Mouse (Mus musculus) CH12.LX (cell line): Measurements from ENCODE around the gene Ppp1cc. TPM values are rescaled to one million over a fixed set of nuclear protein-coding genes. Genes with fewer than 3 reads are reported as not detected.
A peak's percentile ranks its signal among the peaks of the same experiment; 100 is the strongest.

Source experiments
- DNase-seq: peaks from one replicate; pipeline ENCODE4 v3.0.0-alpha.2; 2013; ENCODE audit errors: extremely low read depth
- H3K27ac ChIP-seq: 2 replicates; pipeline ENCODE4 v1.5.1; 2012; ENCODE audit warnings: low read depth, mild to moderate bottlenecking, control low read depth, moderate library complexity; ENCODE audit not compliant: insufficient read depth
- H3K27me3 ChIP-seq: replicated peaks from 2 replicates; pipeline ENCODE3; 2012; ENCODE audit warnings: inconsistent platforms
- H3K36me3 ChIP-seq, 2 experiments: replicated peaks in 1 of 2; 2 replicates each; pipeline versions ENCODE3 to v1.6.1; 2012; ENCODE audit warnings: inconsistent platforms in 1 of 2, low read length in 1 of 2, mild to moderate bottlenecking in 1 of 2, mixed read lengths in 1 of 2, moderate library complexity in 1 of 2; ENCODE audit not compliant: control insufficient read depth in 1 of 2, insufficient read depth in 1 of 2
- H3K4me1 ChIP-seq, 2 experiments: 2 replicates each; pipeline ENCODE4 v1.6.1; 2012; ENCODE audit warnings: inconsistent platforms in 1 of 2, moderate library complexity in 1 of 2; ENCODE audit not compliant: insufficient read depth in 2 of 2, control insufficient read depth in 1 of 2
- H3K4me2 ChIP-seq: 2 replicates; pipeline ENCODE4 v1.6.1; 2012; ENCODE audit warnings: low read depth, mild to moderate bottlenecking, control low read depth; ENCODE audit not compliant: poor library complexity, insufficient read depth, severe bottlenecking
- H3K4me3 ChIP-seq, 3 experiments: fragments of 150-350 bp in 1 of 3; sonication (generic) in 1 of 3; replicated peaks in 1 of 3; 2 replicates each; pipeline versions ENCODE3 to v1.5.1; 2011 to 2012; ENCODE audit warnings: low read depth in 2 of 3, low read length in 2 of 3, mild to moderate bottlenecking in 2 of 3, moderate library complexity in 2 of 3, control low read depth in 1 of 3, improper control_type of control experiment in 1 of 3, inconsistent platforms in 1 of 3, mixed read lengths in 1 of 3; ENCODE audit not compliant: poor library complexity in 1 of 3
- H3K79me2 ChIP-seq: replicated peaks from 2 replicates; pipeline ENCODE4 v1.6.1; 2012; ENCODE audit warnings: mild to moderate bottlenecking, moderate library complexity; ENCODE audit not compliant: control insufficient read depth, poor library complexity, insufficient read depth, severe bottlenecking; ENCODE audit errors: extremely low read depth
- H3K9ac ChIP-seq: 2 replicates; pipeline ENCODE4 v1.6.1; 2012; ENCODE audit warnings: low read depth, mild to moderate bottlenecking, control low read depth, moderate library complexity; ENCODE audit not compliant: insufficient read depth
- H3K9me3 ChIP-seq: replicated peaks from 2 replicates; pipeline ENCODE3; 2012; ENCODE audit warnings: low read length, inconsistent platforms, mixed read lengths
- BHLHE40 ChIP-seq: IDR thresholded peaks from 2 replicates; pipeline ENCODE4 v1.6.1; 2011; ENCODE audit warnings: mild to moderate bottlenecking, low read depth, low read length, improper control_type of control experiment
- CHD2 ChIP-seq: IDR thresholded peaks from 2 replicates; pipeline ENCODE4 v1.6.1; 2011; ENCODE audit warnings: low read length, improper control_type of control experiment
- E2F4 ChIP-seq: IDR thresholded peaks from 2 replicates; pipeline ENCODE4 v1.6.1; 2011; ENCODE audit warnings: low read depth, low read length, improper control_type of control experiment; ENCODE audit not compliant: insufficient replicate concordance
- ELF1 ChIP-seq: IDR thresholded peaks from 2 replicates; pipeline ENCODE4 v1.6.1; 2014; ENCODE audit warnings: low read depth, mild to moderate bottlenecking, inconsistent platforms, low read length, improper control_type of control experiment
- GABPA ChIP-seq: IDR thresholded peaks from 2 replicates; pipeline ENCODE4 v1.6.1; 2012; ENCODE audit warnings: low read depth, low read length, improper control_type of control experiment, inconsistent platforms; ENCODE audit not compliant: insufficient replicate concordance
- HCFC1 ChIP-seq: IDR thresholded peaks from 2 replicates; pipeline ENCODE4 v1.6.1; 2012; ENCODE audit warnings: low read depth, mild to moderate bottlenecking, inconsistent platforms, low read length, improper control_type of control experiment
- IRF4 ChIP-seq: IDR thresholded peaks from 2 replicates; pipeline ENCODE4 v1.6.1; 2014; ENCODE audit warnings: low read depth, mild to moderate bottlenecking, inconsistent platforms, low read length, improper control_type of control experiment
- KAT2A ChIP-seq: IDR thresholded peaks from 2 replicates; pipeline ENCODE4 v1.6.1; 2012; ENCODE audit warnings: low read length, improper control_type of control experiment, inconsistent platforms; ENCODE audit not compliant: insufficient replicate concordance
- MAX ChIP-seq: IDR thresholded peaks from 2 replicates; pipeline ENCODE4 v1.6.1; 2011; ENCODE audit warnings: low read length, improper control_type of control experiment
- MAZ ChIP-seq: IDR thresholded peaks from 2 replicates; pipeline ENCODE4 v1.6.1; 2012; ENCODE audit warnings: low read depth, mild to moderate bottlenecking, inconsistent platforms, low read length, improper control_type of control experiment, moderate library complexity
- MEF2A ChIP-seq: IDR thresholded peaks from 2 replicates; pipeline ENCODE4 v1.6.1; 2014; ENCODE audit warnings: low read depth, mild to moderate bottlenecking, inconsistent platforms, low read length, improper control_type of control experiment, borderline replicate concordance
- MXI1 ChIP-seq: IDR thresholded peaks from 2 replicates; pipeline ENCODE4 v1.6.1; 2011; ENCODE audit warnings: mild to moderate bottlenecking, low read depth, low read length, improper control_type of control experiment
- MYC ChIP-seq: IDR thresholded peaks from 2 replicates; pipeline ENCODE4 v1.6.1; 2011; ENCODE audit warnings: low read depth, mild to moderate bottlenecking, improper control_type of control experiment, low read length
- NELFE ChIP-seq: IDR thresholded peaks from 2 replicates; pipeline ENCODE4 v1.6.1; 2011; ENCODE audit warnings: low read depth, low read length, improper control_type of control experiment
- NRF1 ChIP-seq: IDR thresholded peaks from 2 replicates; pipeline ENCODE4 v1.6.1; 2014; ENCODE audit warnings: low read depth, mild to moderate bottlenecking, inconsistent platforms, low read length, improper control_type of control experiment, moderate library complexity
- UBTF ChIP-seq: IDR thresholded peaks from 2 replicates; pipeline ENCODE4 v1.6.1; 2012; ENCODE audit warnings: low read depth, mild to moderate bottlenecking, inconsistent platforms, low read length, improper control_type of control experiment, moderate library complexity
- ZKSCAN1 ChIP-seq: IDR thresholded peaks from 2 replicates; pipeline ENCODE4 v1.6.1; 2012; ENCODE audit warnings: low read depth, inconsistent platforms, low read length, improper control_type of control experiment, borderline replicate concordance
- dilution Hi-C: fragments of 300-500 bp; cut with MboI; formaldehyde crosslinking; loops from 2 replicates; pipeline ENCODE4 v1.14.3; 2020; ENCODE audit warnings: low sequenced_read_pairs; ENCODE audit not compliant: extremely low pct_unique_long_range_greater_than_20kb, extremely low pct_ligation_motif_present
- in situ Hi-C: fragments of 300-500 bp; cut with MboI; formaldehyde crosslinking; loops from 3 replicates; pipeline ENCODE4 v1.14.3; 2019; ENCODE audit warnings: low sequenced_read_pairs, low pct_ligation_motif_present, low pct_unique_long_range_greater_than_20kb, mixed read lengths
- polyA plus RNA-seq: library from polyadenylated mRNA; unstranded; fragments of >175 nt; gene quantifications from 2 replicates; pipeline ENCODE4 v1.2.1, GENCODE M21; 2012; ENCODE audit warnings: low read depth; ENCODE audit not compliant: insufficient read length
- total RNA-seq, 2 experiments: library from RNA; depleted of rRNA; stranded (reverse); fragments of 300-350 nt in 1 of 2; fragments of >200 nt in 1 of 2; gene quantifications; 2 replicates each; pipeline ENCODE4 v1.2.3; 2012 to 2014

Ppp1cc gene
- total and polyA plus RNA-seq, 3 experiments = 191 to 406 (median 358) TPM

- H3K79me2 ChIP-seq = no peaks in the 10 kb centered on the region
- no peak overlapping the region for H3K4me3 ChIP-seq
- H3K4me2 ChIP-seq = no peak overlapping the region
- H3K27me3 ChIP-seq = no peaks in the 10 kb centered on the region
- H3K27ac ChIP-seq = no peak overlapping the region
- peaks cover under 1% of the 10 kb centered on the region for H3K9me3 ChIP-seq
- TF ChIP-seq MAZ (no peak), ELF1 (no peak), NELFE (no peak), MYC (no peak), NRF1 (no peak), CHD2 (no peak), E2F4 (no peak), ZKSCAN1 (no peak), MAX (no peak), HCFC1 (no peak), IRF4 (no peak), MEF2A (no peak), GABPA (no peak), MXI1 (no peak), BHLHE40 (no peak), KAT2A (no peak), UBTF (no peak)
- H3K36me3 ChIP-seq = no peaks in the 10 kb centered on the region
- peaks cover 7 to 30% of the 10 kb centered on the region in 2 experiments for H3K4me1 ChIP-seq
- DNase-seq = no peak
- H3K9ac ChIP-seq = no peak overlapping the region
- dilution Hi-C loops = no loop called here
- in situ Hi-C loops = no loop called here
These were observed 32.4 kb downstream of the Ppp1cc start for GRCm38 (mm10) chr5:122190465-122190864.

GRCm38 (mm10) chr5:122191269-122192063 lies 33.4 kb downstream of the Ppp1cc start:
- Histone ChIP-seq H3K4me1 (peaks cover 7 to 30% of the 10 kb centered on the region in 2 experiments), H3K4me2 (no peak overlapping the region), H3K27ac (no peak overlapping the region), H3K4me3 (no peak overlapping the region), H3K36me3 (no peaks in the 10 kb centered on the region), H3K79me2 (no peaks in the 10 kb centered on the region), H3K27me3 (no peaks in the 10 kb centered on the region), H3K9me3 (no peaks in the 10 kb centered on the region), H3K9ac (no peak overlapping the region)
- in situ Hi-C loops (no loop called here), dilution Hi-C loops (no loop called here)
- DNase-seq = no peak
- TF ChIP-seq MAX (no peak), CHD2 (0 out of 2 replicates have a peak, but pooled peaks have one; percentile 24)
